Mouse (Mus musculus) central nervous system, embryonic 18 days (tissue): ENCODE results near the gene Irak1. TPM values are rescaled to one million over a fixed set of nuclear protein-coding genes. Genes with fewer than 3 reads are reported as not detected.

ENCODE experiments used
- polyA plus RNA-seq: library from polyadenylated mRNA; depleted of rRNA; stranded (reverse); fragments of >200 nt; gene quantifications from 2 replicates; pipeline ENCODE4 v1.2.3, GENCODE M21; 2012; rRNA removed

The Irak1 gene
- 64.0 and 65.2 TPM in 2 replicates for polyA plus RNA-seq

GRCm38 (mm10) chrX:74023188-74024049, at the start of gene Irak1:
TSS of gene Irak1 (minus strand) at chrX:74023918.

GRCm38 (mm10) chrX:73966248-73967176, 57.2 kb downstream of the Irak1 start, which contains the start of gene Hcfc1:
TSS of gene Hcfc1 (minus strand) at chrX:73966357.

Other genes starting within 250 kb of the Irak1 start
- gene Srpk3, start 249.5 kb downstream of the Irak1 start, polyA plus RNA-seq, result 0.61 and 4.7 TPM in 2 replicates
- gene Idh3g, start 237.0 kb downstream of the Irak1 start, polyA plus RNA-seq, result 431 and 464 TPM in 2 replicates
- 161 and 178 TPM in 2 replicates for gene Ssr4, start 236.9 kb downstream of the Irak1 start, polyA plus RNA-seq
- gene Pdzd4, start 198.9 kb downstream of the Irak1 start, polyA plus RNA-seq, result 133 and 139 TPM in 2 replicates
- gene Avpr2, start 131.8 kb downstream of the Irak1 start, polyA plus RNA-seq, result not detected in 2 replicates
- gene L1cam, start 127.8 kb downstream of the Irak1 start, polyA plus RNA-seq, result 241 and 245 TPM in 2 replicates
- 6.3 and 7.0 TPM in 2 replicates for gene Arhgap4, start 102.0 kb downstream of the Irak1 start, polyA plus RNA-seq
- 84.7 and 88.1 TPM in 2 replicates for gene Naa10, start 102.0 kb downstream of the Irak1 start, polyA plus RNA-seq
- gene Renbp, start 93.1 kb downstream of the Irak1 start, polyA plus RNA-seq, result 7.3 and 9.4 TPM in 2 replicates
- gene Hcfc1, start 57.6 kb downstream of the Irak1 start, polyA plus RNA-seq, result 39.8 and 40.1 TPM in 2 replicates
- gene Opn1mw, start 103.5 kb upstream of the Irak1 start, polyA plus RNA-seq, result 0.06 TPM in 1 of 2 replicates, not detected in the other
- 26.2 and 26.9 TPM in 2 replicates for gene Mecp2, start 111.4 kb upstream of the Irak1 start, polyA plus RNA-seq
- not detected in 2 replicates for gene Tex28, start 143.9 kb upstream of the Irak1 start, polyA plus RNA-seq
- not detected in 2 replicates for gene Tktl1, start 153.3 kb upstream of the Irak1 start, polyA plus RNA-seq
- gene Flna, start 225.9 kb upstream of the Irak1 start, polyA plus RNA-seq, result 492 and 527 TPM in 2 replicates
- 66.2 and 73.5 TPM in 2 replicates for gene Emd, start 230.8 kb upstream of the Irak1 start, polyA plus RNA-seq
- gene Rpl10, start 246.9 kb upstream of the Irak1 start, polyA plus RNA-seq, result 1,738 and 1,782 TPM in 2 replicates